Mouse (Mus musculus): ENCODE results near the gene Sphk1.

DNA sequence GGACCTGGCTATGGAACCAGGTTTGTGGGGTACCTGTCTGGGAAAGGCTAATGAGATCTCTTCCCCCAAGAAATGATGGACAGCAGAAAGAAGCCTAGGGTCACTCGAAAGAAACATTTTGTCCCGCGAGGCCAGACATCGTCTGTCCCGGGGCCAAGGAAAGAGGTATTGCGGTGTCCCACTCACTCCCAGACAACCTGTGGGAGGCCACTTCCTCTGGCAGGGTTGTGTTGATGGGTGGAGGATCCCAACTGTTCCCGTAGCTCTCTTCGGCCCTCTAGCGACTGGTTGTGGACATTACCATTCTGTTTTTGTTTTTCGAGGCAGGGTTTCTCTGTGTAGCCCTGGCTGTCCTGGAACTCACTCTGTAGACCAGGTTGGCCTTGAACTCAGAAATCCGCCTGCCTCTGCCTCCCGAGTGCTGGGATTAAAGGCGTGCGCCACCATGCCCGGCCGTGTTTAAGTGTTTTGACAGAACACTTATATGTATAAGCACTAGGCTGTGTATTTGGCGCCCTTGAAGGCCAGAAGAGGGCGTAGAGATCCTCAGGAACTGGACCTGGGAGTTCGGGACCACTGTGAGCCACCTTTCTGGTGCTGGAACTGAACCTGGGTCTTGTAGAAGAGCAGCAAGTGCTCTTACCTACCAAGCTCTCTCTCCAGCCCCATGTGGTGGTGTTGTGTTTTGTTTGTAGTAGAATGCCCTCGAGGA is 3.6 kb downstream of the Sphk1 start:
- TF ChIP-seq CTCF (IDR thresholded peaks at IDR 0.05; ENCODE audit: insufficient read depth, low read length) (peak; percentile 87), POLR2A (IDR thresholded peaks at IDR 0.05; ENCODE audit: borderline replicate concordance, extremely low read depth, low read depth, low read length) (no peak)
